Mouse (Mus musculus): ENCODE measurements around the gene Ugt1a6a.

Gene Ugt1a6a

GRCm38 (mm10) chr1:88266123-88266522 is 131.5 kb downstream of the Ugt1a6a start:
- DNase-seq (ENCODE audit: extremely low spot score), result no peak

GRCm38 (mm10) chr1:88267489-88267888 is 132.9 kb downstream of the Ugt1a6a start:
- no peak for DNase-seq (ENCODE audit: extremely low spot score)

GRCm38 (mm10) chr1:88268070-88268469 is 133.5 kb downstream of the Ugt1a6a start:
- no peak for DNase-seq (ENCODE audit: extremely low spot score)

All from embryo, embryonic 9.5 days (tissue).